Mouse (Mus musculus): ENCODE data around the gene Ccdc42.

Gene Ccdc42

GRCm38 (mm10) chr11:68589055-68589809 lies 2.4 kb downstream of the Ccdc42 start:
- peak; percentile 87 for DNase-seq

GRCm38 (mm10) chr11:68591708-68592107 lies 4.9 kb downstream of the Ccdc42 start:
- DNase-seq, result no peak

DNA sequence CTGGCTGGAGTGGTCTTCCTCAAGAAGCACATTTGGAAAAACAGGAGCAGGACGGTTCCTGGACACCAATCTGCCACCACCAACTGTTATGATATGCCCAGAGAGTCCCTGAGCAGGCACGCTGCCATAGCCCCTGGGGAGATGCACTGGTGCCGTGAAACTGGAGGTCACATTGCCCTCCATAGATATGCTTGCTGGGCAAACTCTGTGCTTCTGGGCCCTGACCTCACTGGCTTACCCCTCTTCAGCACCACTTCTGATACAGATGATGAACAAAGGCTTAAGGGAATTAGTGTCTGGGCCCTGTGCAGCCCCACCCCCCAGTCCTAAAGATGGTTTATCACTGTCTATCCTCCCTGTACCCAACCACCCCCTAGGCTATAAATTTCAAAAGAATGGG lies 6.4 kb downstream of the Ccdc42 start:
- DNase-seq, result no peak

GRCm38 (mm10) chr11:68597912-68598311 lies 11.1 kb downstream of the Ccdc42 start:
- no peak for DNase-seq

GRCm38 (mm10) chr11:68600551-68601021 lies 13.8 kb downstream of the Ccdc42 start:
- DNase-seq, result no peak

GRCm38 (mm10) chr11:68601486-68601991 lies 14.7 kb downstream of the Ccdc42 start:
- no peak for DNase-seq

DNA sequence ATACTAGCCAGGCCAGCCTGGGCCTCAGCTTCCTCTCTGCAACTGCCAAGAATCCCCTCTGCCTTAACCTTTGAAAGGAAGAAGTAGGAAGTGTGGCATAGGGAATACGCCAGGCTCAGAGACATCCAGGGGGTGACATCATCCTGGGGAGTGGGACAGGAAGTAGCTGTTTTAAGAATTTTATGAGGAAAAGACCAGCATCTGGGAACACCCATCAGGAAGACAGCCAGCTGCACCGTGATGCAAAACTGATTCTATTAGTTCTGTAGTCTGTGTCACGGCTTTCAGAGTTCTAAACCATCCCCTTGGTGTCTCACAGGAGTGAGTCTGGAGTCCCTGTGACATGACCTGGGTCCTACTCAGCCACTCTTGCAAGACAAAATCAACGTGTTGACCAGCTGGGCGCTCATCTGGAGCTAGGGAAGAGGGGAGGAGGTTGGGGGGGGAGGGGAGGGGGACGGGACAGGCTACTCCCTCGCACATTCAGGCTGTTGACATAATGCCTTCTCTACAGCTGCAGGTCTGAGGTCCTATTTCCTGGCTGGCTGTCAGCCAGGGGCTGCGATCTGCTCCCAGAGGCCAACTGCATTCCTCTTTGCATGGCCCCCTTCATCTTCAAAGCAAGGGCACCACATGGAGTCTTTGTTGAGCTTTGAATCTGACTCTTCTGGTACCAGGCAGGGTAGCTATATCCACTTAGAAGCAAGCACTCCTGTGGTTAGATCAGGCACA lies 15.5 kb downstream of the Ccdc42 start:
- no peak for DNase-seq

GRCm38 (mm10) chr11:68607046-68607445 lies 20.2 kb downstream of the Ccdc42 start:
- no peak for DNase-seq

DNA sequence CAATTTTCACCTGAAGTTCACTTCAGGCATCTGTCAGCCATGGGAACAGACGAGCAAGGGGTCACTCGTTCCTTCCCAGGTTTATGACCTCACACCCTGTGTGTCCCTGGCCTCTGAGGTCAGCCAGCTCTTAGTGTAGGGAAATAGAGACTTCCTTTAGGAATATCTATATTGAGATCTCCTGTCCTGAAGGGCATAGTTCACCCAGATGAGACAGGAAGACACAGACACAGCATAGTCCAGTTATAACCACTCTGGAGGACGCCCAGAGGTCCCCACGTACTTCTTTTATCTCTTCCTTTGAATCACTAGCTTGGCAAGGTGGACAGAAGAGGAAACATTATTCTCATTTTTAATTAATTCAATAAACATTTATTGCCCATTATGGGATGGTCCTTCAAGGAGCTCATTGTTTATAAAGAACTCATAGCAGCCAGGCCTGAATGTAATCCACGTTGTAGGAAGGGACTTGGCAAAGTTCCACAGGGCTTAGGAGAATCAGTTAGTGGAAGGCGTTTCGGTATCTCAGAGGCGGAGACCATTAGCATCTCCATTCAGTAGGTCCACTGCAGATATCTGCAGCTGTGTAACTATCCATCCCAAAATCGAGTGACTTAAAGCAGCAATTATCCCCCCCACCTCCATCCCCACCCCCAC lies 23.2 kb downstream of the Ccdc42 start:
- DNase-seq, result no peak

DNA sequence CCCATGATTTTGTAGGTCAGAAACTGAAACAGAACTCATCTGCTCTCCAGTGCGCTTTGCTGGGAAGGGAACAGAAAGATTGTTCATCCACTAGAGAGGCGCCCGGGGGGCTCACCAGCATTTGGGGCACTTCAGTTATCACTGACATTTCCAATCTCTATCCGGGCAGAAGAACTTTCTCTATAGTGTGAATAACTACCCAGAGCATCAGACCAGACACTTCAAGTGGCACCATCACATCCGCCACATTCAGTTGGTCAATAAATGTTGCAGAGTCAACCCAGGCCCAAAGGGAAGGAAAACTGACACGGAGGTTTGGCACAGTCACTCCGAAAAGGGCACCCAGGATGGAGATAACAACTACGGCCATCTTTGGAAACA lies 23.7 kb downstream of the Ccdc42 start:
- DNase-seq, result no peak

- no peak for DNase-seq
These were observed 26.4 kb downstream of the Ccdc42 start for GRCm38 (mm10) chr11:68613071-68613711.

DNA sequence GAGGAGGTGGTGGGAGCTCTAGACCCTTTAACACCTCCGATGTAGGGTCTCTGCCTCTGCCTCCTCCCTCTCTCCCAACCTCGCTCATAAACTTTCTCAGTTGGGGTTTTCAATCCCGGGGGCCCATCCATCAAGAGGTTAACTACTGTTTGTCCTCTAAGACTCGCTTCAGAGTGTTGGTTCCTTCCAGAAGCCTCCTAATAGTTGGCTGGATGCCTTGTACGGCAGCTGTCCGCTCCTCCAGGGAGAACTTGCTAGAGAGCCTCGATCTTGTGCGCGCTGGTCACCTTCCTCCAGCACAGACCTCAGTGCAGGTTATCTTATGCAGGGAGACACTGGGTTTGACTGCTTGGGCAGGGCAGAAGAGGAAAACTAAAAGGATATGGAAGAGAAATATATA lies 35.9 kb downstream of the Ccdc42 start:
- no peak for DNase-seq

- peak; percentile 55 for DNase-seq
These were observed 36.5 kb downstream of the Ccdc42 start for GRCm38 (mm10) chr11:68623225-68623870.

GRCm38 (mm10) chr11:68623871-68624258 lies 37.0 kb downstream of the Ccdc42 start:
- no peak for DNase-seq

DNA sequence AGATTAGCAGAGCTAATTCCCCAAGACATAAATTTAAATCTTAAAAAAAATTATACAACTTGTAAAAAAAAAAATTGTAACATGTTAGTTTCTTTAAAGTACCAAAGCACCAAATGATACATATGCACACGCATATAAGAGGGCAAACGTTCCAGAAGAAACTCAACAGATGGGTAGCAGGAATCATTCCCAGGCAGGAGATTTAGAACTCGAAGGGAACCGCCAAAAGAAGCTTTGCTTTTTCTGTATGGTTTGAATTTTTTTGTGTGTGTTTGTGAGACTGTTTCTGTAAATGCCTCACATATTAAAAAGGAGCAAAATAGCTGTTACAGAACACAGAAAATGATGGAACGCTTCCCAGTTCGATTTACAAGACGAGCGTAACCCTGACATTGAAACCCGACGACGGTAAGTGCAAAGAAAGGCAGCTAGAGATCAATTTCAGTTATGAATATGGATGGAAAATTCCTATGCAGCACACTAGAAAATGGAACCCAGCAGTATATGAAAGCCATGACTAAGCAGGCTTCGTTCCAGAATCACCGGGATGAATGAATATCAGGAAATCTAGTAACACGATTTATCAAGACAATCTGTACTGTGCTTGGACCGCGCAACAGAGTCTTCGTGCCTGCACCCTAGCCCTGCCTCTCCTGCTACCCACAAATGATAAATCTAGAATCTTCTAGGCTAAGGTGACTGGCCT lies 44.9 kb downstream of the Ccdc42 start:
- DNase-seq, result no peak

GRCm38 (mm10) chr11:68637861-68638615 lies 51.2 kb downstream of the Ccdc42 start:
- DNase-seq, result no peak

DNA sequence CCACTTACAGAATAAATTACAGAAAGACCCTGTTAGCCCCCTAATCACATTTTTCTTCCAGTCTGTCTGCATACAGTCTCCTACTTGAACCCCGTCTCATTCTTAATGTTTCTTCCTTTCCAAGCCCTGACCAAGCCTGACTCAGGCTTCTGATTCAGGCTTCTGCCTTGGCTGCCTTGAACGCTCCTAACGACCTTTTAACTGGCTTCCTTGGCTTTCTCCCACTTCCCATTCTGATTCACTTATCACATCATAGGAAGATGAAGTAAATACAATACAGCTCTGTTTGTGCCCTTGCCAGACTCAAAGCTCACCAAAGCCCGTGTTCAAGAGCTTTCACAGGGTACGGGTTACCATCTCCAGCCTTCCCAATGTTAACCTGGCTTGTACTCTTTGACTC lies 54.5 kb downstream of the Ccdc42 start:
- DNase-seq, result no peak

DNA sequence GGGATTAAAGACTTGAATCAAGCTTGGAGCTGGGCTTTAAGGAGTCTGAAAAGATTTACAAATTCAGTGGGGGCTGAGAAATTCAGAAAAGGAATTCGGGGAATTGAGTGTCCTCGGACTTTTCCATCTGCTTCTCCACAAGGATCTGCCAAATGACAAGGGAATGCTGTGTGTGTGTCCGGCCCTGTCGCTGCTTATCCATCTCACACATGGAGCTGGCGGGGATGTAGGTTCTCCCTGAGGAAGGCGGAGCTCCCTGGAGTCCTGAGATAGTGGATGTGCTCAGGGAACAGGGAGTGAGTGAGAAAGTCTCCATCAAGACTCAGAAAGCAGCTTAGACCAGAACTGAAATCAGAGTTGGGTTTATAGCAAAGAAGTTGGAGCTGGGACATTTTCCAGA lies 58.0 kb downstream of the Ccdc42 start:
- no peak for DNase-seq
